Mouse (Mus musculus) kidney, adult 2 months (tissue): ENCODE data around the gene Sec14l2.

Source experiments
- CTCF ChIP-seq: fragments of 200-500 bp; conservative IDR thresholded peaks from 2 replicates; pipeline ENCODE4 v1.5.1; 2011; ENCODE audit warnings: low read depth, mild to moderate bottlenecking, control low read depth, low read length, moderate library complexity, mixed read lengths; ENCODE audit not compliant: insufficient read depth, insufficient read length
- POLR2A ChIP-seq: fragments of 200-500 bp; IDR thresholded peaks from one replicate; pipeline ENCODE4 v1.6.1; 2011; ENCODE audit warnings: low read depth, low read length, control low read depth

- TF ChIP-seq CTCF (no peak), POLR2A (no peak)
Observed at GRCm38 (mm10) chr11:4105444-4105843, 17.8 kb downstream of the Sec14l2 start.
